Mouse (Mus musculus): ENCODE data around the gene Fis1. TPM values are rescaled to one million over a fixed set of nuclear protein-coding genes. Genes with fewer than 3 reads are reported as not detected.

The Fis1 gene
- polyA plus RNA-seq, 1 experiment, result 107 TPM

GRCm38 (mm10) chr5:136987138-136987933 lies 34.3 kb downstream of the Fis1 start:
- TF ChIP-seq POLR2A (IDR thresholded peaks at IDR 0.05; ENCODE audit: low read depth, low read length), result peak; percentile 82
- no peak for TF ChIP-seq CTCF (IDR thresholded peaks at IDR 0.05; ENCODE audit: borderline replicate concordance, insufficient read depth, low read length)
- Histone ChIP-seq H3K4me3 (ENCODE audit: insufficient read depth, low read length) (peak overlapping the region; percentile 81), H3K27ac (ENCODE audit: insufficient read depth, low read length) (peak overlapping the region; percentile 84), H3K4me1 (ENCODE audit: control insufficient read depth, insufficient read depth, low read length) (no peaks in the 10 kb centered on the region)

- no peaks in the 10 kb centered on the region for H3K4me1 ChIP-seq (ENCODE audit: control insufficient read depth, insufficient read depth, low read length)
- H3K4me3 ChIP-seq (ENCODE audit: insufficient read depth, low read length), result peak within 1 kb of the TSS; percentile 81
- peak within 1 kb of the TSS; percentile 84 for H3K27ac ChIP-seq (ENCODE audit: insufficient read depth, low read length)
- TF ChIP-seq CTCF (IDR thresholded peaks at IDR 0.05; ENCODE audit: borderline replicate concordance, insufficient read depth, low read length) (no peak), POLR2A (IDR thresholded peaks at IDR 0.05; ENCODE audit: low read depth, low read length) (no peak)
Measured at GRCm38 (mm10) chr5:136987934-136988271, 34.8 kb downstream of the Fis1 start, which contains the start of gene Znhit1. Gene Znhit1 (minus strand): TSS chr5:136988021.

- TF ChIP-seq POLR2A (IDR thresholded peaks at IDR 0.05; ENCODE audit: low read depth, low read length), result no peak
- no peaks in the 10 kb centered on the region for H3K4me1 ChIP-seq (ENCODE audit: control insufficient read depth, insufficient read depth, low read length)
- H3K27ac ChIP-seq (ENCODE audit: insufficient read depth, low read length), result no peak overlapping the region
- H3K4me3 ChIP-seq (ENCODE audit: insufficient read depth, low read length), result peak overlapping the region; percentile 81
Measured at GRCm38 (mm10) chr5:136988420-136988819, 35.3 kb downstream of the Fis1 start.

- Histone ChIP-seq H3K27ac (ENCODE audit: insufficient read depth, low read length) (no peak overlapping the region), H3K4me3 (ENCODE audit: insufficient read depth, low read length) (no peak overlapping the region), H3K4me1 (ENCODE audit: control insufficient read depth, insufficient read depth, low read length) (no peaks in the 10 kb centered on the region)
- no peak for TF ChIP-seq POLR2A (IDR thresholded peaks at IDR 0.05; ENCODE audit: low read depth, low read length)
- no peak for TF ChIP-seq CTCF (IDR thresholded peaks at IDR 0.05; ENCODE audit: borderline replicate concordance, insufficient read depth, low read length)
Measured at GRCm38 (mm10) chr5:136989801-136990200, 36.7 kb downstream of the Fis1 start.

GRCm38 (mm10) chr5:136999449-136999848 lies 46.4 kb downstream of the Fis1 start:
- H3K27ac ChIP-seq (ENCODE audit: insufficient read depth, low read length), result no peak overlapping the region
- no peak for TF ChIP-seq POLR2A (IDR thresholded peaks at IDR 0.05; ENCODE audit: low read depth, low read length)
- no peak for TF ChIP-seq CTCF (IDR thresholded peaks at IDR 0.05; ENCODE audit: borderline replicate concordance, insufficient read depth, low read length)
- H3K4me3 ChIP-seq (ENCODE audit: insufficient read depth, low read length), result no peak overlapping the region
- H3K4me1 ChIP-seq (ENCODE audit: control insufficient read depth, insufficient read depth, low read length), result no peaks in the 10 kb centered on the region

- TF ChIP-seq POLR2A (IDR thresholded peaks at IDR 0.05; ENCODE audit: low read depth, low read length) (no peak), CTCF (IDR thresholded peaks at IDR 0.05; ENCODE audit: borderline replicate concordance, insufficient read depth, low read length) (no peak)
- no peaks in the 10 kb centered on the region for H3K4me1 ChIP-seq (ENCODE audit: control insufficient read depth, insufficient read depth, low read length)
- no peak overlapping the region for H3K27ac ChIP-seq (ENCODE audit: insufficient read depth, low read length)
- H3K4me3 ChIP-seq (ENCODE audit: insufficient read depth, low read length), result no peak overlapping the region
Measured at GRCm38 (mm10) chr5:137000612-137001011, 47.5 kb downstream of the Fis1 start.

GRCm38 (mm10) chr5:137007276-137007675 lies 54.2 kb downstream of the Fis1 start:
- H3K4me3 ChIP-seq (ENCODE audit: insufficient read depth, low read length), result no peak overlapping the region
- H3K4me1 ChIP-seq (ENCODE audit: control insufficient read depth, insufficient read depth, low read length), result no peaks in the 10 kb centered on the region
- no peak for TF ChIP-seq POLR2A (IDR thresholded peaks at IDR 0.05; ENCODE audit: low read depth, low read length)
- no peak for TF ChIP-seq CTCF (IDR thresholded peaks at IDR 0.05; ENCODE audit: borderline replicate concordance, insufficient read depth, low read length)
- H3K27ac ChIP-seq (ENCODE audit: insufficient read depth, low read length), result no peak overlapping the region

- H3K27ac ChIP-seq (ENCODE audit: insufficient read depth, low read length), result no peak overlapping the region
- no peak overlapping the region for H3K4me3 ChIP-seq (ENCODE audit: insufficient read depth, low read length)
- H3K4me1 ChIP-seq (ENCODE audit: control insufficient read depth, insufficient read depth, low read length), result peaks cover 5% of the 10 kb centered on the region
- TF ChIP-seq CTCF (IDR thresholded peaks at IDR 0.05; ENCODE audit: borderline replicate concordance, insufficient read depth, low read length), result no peak
- no peak for TF ChIP-seq POLR2A (IDR thresholded peaks at IDR 0.05; ENCODE audit: low read depth, low read length)
Measured at GRCm38 (mm10) chr5:137009988-137010387, 56.9 kb downstream of the Fis1 start.

GRCm38 (mm10) chr5:137012401-137012950 lies 59.4 kb downstream of the Fis1 start:
- TF ChIP-seq CTCF (IDR thresholded peaks at IDR 0.05; ENCODE audit: borderline replicate concordance, insufficient read depth, low read length) (no peak), POLR2A (IDR thresholded peaks at IDR 0.05; ENCODE audit: low read depth, low read length) (no peak)
- Histone ChIP-seq H3K4me1 (ENCODE audit: control insufficient read depth, insufficient read depth, low read length) (peaks cover 9% of the 10 kb centered on the region), H3K4me3 (ENCODE audit: insufficient read depth, low read length) (no peak overlapping the region), H3K27ac (ENCODE audit: insufficient read depth, low read length) (peak overlapping the region; percentile 2; the same call in 1 of the 2 replicates)

Other genes starting within 250 kb of the Fis1 start
- gene Col26a1, start 70.1 kb upstream of the Fis1 start, polyA plus RNA-seq (2011; ENCODE audit: insufficient read length, low read depth, missing spikeins), result 4.4 TPM in 1 of 2 replicates, not detected in the other
- gene Ift22, start 45.1 kb upstream of the Fis1 start, polyA plus RNA-seq (2011; ENCODE audit: insufficient read length, low read depth, missing spikeins), result 30.0 and 32.3 TPM in 2 replicates
- 0.35 TPM in 1 of 2 replicates, not detected in the other for gene Cldn15, start 13.3 kb downstream of the Fis1 start, polyA plus RNA-seq (2011; ENCODE audit: insufficient read length, low read depth, missing spikeins)
- gene Plod3, start 33.7 kb downstream of the Fis1 start, polyA plus RNA-seq (2011; ENCODE audit: insufficient read length, low read depth, missing spikeins), result 120 and 152 TPM in 2 replicates
- 38.5 and 43.5 TPM in 2 replicates for gene Znhit1, start 34.7 kb downstream of the Fis1 start, polyA plus RNA-seq (2011; ENCODE audit: insufficient read length, low read depth, missing spikeins)
- 2.1 and 3.8 TPM in 2 replicates for gene Vgf, start 73.1 kb downstream of the Fis1 start, polyA plus RNA-seq (2011; ENCODE audit: insufficient read length, low read depth, missing spikeins)
- 149 and 166 TPM in 2 replicates for gene Ap1s1, start 92.9 kb downstream of the Fis1 start, polyA plus RNA-seq (2011; ENCODE audit: insufficient read length, low read depth, missing spikeins)
- gene Serpine1, start 119.0 kb downstream of the Fis1 start, polyA plus RNA-seq (2011; ENCODE audit: insufficient read length, low read depth, missing spikeins), result 646 and 1,921 TPM in 2 replicates
- 20.2 and 23.4 TPM in 2 replicates for gene Trim56, start 162.9 kb downstream of the Fis1 start, polyA plus RNA-seq (2011; ENCODE audit: insufficient read length, low read depth, missing spikeins)
- gene Muc3, start 196.0 kb downstream of the Fis1 start, polyA plus RNA-seq (2011; ENCODE audit: insufficient read length, low read depth, missing spikeins), result not detected in 2 replicates

Data from embryonic fibroblast, embryonic 13.5 days (primary cell).